Mouse (Mus musculus) cerebellum, adult 2 months (tissue): ENCODE measurements at regions not wholly inside any gene's neighbourhood (a gene's known extent, or its start where the extent isn't known, plus 50 kb on each side); places are given as distances from the start of the nearest gene placed in this dataset.

Experiments
- CTCF ChIP-seq: fragments of 200-500 bp; IDR thresholded peaks from 2 replicates; pipeline ENCODE4 v1.5.1; 2011; ENCODE audit warnings: low read depth, mild to moderate bottlenecking, control low read depth, low read length, moderate library complexity, borderline replicate concordance; ENCODE audit not compliant: insufficient read depth
- POLR2A ChIP-seq: fragments of 200-500 bp; IDR thresholded peaks from 2 replicates; pipeline ENCODE4 v1.6.1; 2011; ENCODE audit warnings: low read length, control low read depth, borderline replicate concordance; ENCODE audit not compliant: insufficient read depth

DNA sequence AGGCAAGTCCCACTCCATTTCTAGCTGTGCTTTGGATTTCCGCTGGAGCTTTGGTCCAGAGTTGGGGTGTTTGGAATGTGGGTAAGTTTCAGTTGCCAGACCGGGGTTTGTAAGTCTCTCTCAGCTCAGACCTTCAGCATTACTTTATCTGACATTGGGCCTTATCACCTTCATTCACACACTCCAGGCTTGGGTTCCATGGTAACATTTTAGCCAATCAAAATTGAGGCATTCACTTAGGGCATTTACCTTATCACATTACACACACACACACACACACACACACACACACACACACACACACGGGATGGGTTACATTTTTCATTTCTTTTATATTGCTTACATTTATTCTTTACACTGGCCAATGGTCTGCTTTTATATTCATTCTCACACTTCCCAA, 765.3 kb upstream of the Pcdh20 start:
- no peak for TF ChIP-seq CTCF
- no peak for TF ChIP-seq POLR2A
